Mouse (Mus musculus) thymus, adult 18-20 months (tissue): Measurements from ENCODE around the gene Fyn.

Experiments used
- DNase-seq, 2 experiments: peaks; one replicate each; pipeline ENCODE4 v3.0.0; 2022; ENCODE audit warnings: mixed read lengths in 2 of 2

Fyn gene

GRCm38 (mm10) chr10:39541451-39541874, 172.8 kb downstream of the Fyn start:
- DNase-seq = no peak

DNA sequence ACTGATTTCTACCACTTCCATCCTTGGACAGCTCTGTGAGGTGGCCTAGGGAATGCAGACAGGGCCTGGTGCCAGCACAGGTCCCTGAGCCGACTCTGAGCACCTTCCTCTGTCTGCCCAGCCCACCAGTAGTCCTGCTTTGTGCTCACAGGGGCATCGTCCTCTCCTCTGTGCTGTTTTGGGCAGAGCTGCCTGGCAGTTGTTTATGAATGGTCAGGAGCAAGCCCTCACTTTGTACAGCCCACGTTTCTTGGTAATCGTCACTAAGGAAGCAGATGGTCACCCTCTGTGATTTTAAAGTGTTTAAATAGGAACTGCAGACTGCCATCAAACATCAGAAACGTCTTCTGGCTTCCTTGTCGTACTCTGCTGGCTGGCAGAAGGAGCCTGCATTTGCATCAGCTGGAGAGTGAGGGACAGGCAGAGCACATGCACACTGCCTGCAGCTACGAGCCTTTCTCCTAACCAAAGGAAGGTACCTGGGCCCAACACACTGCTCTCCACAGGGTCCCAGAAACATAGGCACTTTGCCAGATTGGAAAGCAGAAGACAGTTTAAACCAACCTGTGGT, 173.4 kb downstream of the Fyn start:
- DNase-seq = no peak

DNA sequence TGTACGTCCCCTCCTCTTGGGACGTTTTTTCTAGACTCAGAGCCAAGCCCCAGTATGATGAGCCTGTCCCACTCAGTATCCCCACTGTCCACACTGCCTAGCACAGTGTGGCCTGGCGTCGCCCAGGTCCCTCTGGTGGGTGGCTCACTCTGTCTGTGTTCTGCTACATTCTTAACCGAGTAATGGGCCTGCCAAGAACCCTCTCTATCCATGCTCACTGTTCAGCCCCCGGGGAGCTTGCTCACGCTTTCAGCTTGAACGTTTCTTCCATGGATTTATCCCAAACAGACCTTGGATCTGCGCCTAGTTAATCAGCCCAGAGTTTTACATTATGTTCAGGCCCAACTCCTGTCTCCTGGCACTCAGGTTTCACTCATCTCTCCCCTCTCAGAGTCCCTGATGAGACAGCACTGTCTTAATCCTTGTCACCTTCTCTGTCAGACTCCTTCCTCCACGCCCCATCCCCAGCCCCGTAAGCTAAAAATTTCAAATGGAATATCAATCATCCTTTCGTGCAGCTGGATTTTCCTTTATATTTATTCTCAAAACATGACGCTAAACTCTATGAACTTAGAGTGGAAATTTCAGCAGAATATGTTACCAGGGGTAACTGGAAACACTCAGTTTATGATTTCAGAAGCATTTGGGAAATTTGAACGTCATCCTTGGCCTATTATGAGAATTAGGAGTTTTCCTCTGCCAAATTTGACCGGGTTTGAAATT, 174.0 kb downstream of the Fyn start:
- DNase-seq = no peak

- no peak for DNase-seq
These were observed 174.7 kb downstream of the Fyn start for GRCm38 (mm10) chr10:39543258-39543770.

DNA sequence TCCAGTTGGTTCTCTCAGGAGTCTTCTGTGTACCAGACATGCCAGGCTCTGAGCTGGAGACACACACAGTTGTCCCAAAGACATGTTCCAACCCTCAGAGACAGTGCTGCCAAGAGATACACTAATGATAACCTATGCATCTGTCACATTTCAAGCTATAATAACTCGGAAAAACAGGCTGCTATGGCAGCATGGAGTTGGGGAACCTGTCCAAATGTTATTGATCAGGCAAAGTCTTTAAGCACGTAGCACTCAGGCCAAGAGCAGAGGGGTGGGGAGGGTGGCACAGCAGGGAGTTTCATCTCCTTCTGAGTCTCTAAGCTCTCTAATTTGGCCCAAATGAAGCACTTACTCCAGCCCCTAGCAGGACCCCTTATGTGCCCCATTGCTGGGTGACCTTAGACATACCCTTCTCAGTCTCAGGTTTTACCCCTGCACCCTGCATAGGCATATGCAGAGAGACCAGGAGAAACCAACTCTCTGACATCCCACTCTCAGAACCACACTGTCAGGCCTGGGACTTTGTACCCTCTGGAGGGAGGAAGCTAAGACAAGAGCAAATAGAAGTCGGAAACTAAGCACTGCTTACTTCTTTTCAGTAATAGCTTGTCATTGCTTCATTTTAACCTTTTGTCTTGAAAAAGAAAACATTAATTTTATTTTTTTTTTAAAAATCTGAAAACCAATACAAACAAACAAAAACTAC, 178.9 kb downstream of the Fyn start:
- DNase-seq = no peak

GRCm38 (mm10) chr10:39550791-39551190, 182.1 kb downstream of the Fyn start:
- DNase-seq = no peak

GRCm38 (mm10) chr10:39551637-39552185, 183.1 kb downstream of the Fyn start:
- no peak for DNase-seq

DNA sequence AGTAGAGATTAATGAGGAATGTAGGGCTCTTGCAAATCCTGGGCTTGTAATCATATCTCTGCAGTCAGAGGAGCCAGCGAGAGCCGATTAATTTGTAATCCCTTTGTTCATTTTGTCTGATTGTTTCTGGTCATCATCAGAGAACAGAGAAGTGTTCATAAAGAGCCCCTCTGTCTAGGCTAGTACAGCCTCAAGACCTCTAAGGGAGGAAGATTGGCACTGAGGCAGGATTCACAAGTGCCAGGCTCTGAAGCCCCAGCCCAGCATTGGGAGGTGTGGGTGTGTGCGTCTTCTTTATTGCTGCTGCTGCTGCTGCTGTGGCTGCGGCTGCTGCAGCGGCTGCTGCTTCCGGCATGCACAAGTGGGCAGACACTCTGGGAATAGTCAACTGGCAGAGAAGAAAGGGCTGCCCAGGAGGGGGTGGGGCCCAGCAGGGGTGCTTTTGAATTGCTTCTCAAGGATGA, 183.7 kb downstream of the Fyn start:
- no peak for DNase-seq

- DNase-seq = no peak
These were observed 184.2 kb downstream of the Fyn start for GRCm38 (mm10) chr10:39552903-39553302.

DNA sequence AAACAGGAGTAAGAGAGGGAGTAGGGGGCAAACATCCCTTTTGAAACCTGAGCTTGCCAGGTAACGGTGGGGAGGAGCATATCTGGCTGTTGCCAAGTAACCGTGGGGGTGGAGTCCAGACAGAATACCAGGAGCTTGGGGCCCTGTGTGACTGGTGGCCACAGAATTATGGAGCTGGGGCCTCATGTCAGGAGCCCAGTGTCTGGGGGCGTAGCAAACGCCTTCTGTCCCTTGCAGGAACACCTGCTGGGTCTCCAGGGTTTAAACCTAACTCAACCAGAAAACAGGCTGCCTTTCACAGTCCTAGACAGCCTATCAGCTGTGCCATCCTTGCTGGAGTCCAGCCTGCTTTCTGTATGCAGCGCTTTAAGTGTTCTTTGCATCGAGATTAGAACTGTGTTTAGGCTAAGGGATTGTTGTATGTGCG, 186.6 kb downstream of the Fyn start:
- DNase-seq = no peak

- no peak for DNase-seq
These were observed 187.1 kb downstream of the Fyn start for GRCm38 (mm10) chr10:39555740-39556139.

GRCm38 (mm10) chr10:39557360-39557759, 188.7 kb downstream of the Fyn start:
- no peak for DNase-seq

GRCm38 (mm10) chr10:39557851-39558250, 189.2 kb downstream of the Fyn start:
- DNase-seq = no peak

DNA sequence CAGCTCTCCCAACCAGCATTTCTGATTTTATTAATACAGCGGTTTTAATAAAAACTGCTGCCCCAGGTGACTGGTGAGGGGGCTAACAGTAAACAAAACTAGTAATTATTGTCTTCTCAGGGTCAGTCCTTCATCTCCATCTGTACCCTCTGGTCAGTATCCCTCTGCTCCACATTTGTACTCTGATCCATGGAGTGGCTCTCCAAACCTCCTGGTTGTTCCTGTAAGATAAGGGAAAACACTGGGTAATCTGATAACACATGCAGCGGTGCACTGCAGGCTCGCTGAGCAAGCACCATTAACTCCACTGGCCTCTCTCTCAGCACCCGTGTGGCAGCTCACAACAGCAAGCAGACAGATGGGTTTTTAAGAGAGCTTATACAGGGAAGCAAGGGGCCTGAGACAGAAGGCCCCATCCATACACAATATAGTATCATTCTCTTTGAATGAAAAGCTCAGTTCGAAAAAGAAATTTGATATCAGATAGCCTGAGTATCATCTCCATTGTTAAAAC, 189.9 kb downstream of the Fyn start:
- no peak for DNase-seq

GRCm38 (mm10) chr10:39559321-39559720, 190.7 kb downstream of the Fyn start:
- no peak for DNase-seq

DNA sequence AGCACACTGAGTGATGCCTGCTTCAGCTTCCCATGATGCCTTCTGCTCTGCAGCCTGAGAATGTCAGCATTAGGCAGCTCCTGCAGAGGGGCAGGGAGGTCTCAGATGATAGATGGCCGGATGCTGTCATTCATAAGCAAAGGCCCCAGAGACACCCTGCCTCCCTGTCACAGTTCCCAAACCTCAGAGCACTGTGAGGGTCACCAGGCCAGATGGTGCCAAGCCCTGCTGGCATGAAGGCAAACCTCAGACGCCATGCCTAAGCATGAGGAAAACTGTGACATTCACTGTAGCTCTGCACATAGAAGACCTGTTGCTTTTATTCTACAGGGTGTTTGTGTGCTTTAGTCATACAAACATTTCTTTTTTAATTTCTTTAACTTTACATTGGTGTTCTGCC, 193.7 kb downstream of the Fyn start:
- no peak for DNase-seq

DNA sequence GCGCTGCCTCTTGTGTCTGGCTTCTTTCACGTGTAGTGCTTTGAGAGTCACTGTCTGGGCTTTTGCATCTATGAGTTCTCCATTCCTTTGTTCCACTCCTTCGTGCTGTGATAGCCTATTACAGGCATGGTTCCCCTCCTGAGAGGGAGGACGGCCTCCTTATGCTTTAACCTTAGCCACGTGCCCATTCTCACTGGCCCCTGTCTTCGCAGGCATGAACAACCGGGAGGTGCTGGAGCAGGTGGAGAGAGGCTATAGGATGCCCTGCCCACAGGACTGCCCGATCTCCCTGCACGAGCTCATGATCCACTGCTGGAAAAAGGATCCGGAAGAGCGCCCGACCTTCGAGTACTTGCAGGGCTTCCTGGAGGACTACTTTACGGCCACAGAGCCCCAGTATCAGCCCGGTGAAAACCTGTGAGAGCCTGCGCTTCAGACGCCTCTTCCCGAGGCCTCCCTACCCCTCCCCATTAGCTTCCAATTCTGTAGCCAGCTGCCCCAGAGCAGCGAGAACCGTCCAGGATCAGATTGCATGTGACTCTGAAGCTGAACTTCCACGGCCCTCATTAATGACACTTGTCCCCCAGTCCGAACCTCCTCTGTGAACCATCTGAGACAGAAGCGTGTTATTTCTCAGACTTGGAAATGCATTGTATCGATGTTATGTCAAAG, 195.0 kb downstream of the Fyn start:
- DNase-seq = no peak

- DNase-seq = no peak
These were observed 198.2 kb downstream of the Fyn start for GRCm38 (mm10) chr10:39566901-39567300.

DNA sequence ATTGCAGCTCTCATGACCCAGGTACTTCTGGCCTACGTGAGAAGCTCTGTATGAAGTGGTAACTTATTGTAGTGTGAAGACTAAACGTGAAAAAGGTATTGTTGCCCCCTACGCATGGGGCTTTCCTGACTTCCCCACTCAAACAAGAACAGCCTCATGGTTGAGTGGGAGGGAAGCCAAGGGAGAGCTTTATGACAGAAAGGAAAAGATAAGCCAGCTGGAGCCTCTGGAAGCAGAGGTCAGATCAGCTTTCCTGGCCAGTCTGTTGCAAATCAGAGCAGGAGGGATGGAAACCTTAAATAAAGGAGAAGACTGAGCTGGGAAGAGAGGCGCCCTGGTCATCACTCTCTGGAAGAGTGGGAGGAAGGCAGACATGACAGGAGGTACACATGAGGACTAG, 200.3 kb downstream of the Fyn start:
- DNase-seq = no peak

DNA sequence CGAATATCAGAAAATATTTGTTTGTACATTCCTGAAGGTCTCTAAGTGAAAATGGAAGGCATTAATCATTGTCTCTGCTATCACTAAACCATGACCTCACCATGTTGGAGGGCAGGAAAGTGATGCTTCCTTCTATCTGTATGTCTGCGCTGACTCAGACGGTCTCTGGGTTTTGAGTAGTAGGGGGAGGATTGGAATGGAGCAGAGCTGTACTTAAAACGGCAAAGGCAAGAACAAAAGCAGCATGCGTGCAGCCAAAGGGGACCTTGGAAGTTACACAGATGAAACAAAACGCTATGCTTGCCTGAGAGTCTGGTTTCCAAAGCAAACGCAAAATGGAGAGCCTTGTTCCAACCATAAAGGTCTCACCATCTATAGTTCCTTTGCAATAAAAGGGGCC, 202.4 kb downstream of the Fyn start:
- DNase-seq = no peak

- DNase-seq = no peak
These were observed 203.5 kb downstream of the Fyn start for GRCm38 (mm10) chr10:39572050-39572671.

DNA sequence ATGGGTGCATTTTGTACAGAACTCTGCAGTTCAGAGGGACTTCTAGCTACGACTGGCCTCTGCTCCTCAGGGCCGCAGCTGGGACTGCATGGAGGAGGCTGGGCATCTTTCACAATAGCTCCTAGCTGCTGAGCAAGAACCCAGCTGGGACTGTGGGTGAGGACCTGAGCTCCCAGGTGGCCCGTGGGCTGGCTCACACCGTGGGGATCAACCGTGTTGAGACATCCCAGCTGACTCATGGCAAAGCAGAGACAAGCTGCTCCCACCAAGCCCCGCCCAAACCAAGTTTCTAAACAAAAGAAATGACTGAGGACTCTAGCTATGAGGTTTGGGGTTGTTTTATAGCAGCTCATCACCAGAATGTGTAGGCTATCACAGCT, 204.0 kb downstream of the Fyn start:
- DNase-seq = peak; percentile 17 to 20
